Mouse (Mus musculus) heart, adult 11 months (tissue): ENCODE results near the gene Patl1.
A peak's percentile ranks its signal among the peaks of the same experiment; 100 is the strongest.
"Not testable (repeated sequence)": the region's sequence is repeated elsewhere in the genome, so short reads cannot be mapped to it uniquely, and the experiment has no call there.

Experiments used
- DNase-seq: peaks from one replicate; pipeline ENCODE4 v3.0.0; 2022

Patl1 gene

DNA sequence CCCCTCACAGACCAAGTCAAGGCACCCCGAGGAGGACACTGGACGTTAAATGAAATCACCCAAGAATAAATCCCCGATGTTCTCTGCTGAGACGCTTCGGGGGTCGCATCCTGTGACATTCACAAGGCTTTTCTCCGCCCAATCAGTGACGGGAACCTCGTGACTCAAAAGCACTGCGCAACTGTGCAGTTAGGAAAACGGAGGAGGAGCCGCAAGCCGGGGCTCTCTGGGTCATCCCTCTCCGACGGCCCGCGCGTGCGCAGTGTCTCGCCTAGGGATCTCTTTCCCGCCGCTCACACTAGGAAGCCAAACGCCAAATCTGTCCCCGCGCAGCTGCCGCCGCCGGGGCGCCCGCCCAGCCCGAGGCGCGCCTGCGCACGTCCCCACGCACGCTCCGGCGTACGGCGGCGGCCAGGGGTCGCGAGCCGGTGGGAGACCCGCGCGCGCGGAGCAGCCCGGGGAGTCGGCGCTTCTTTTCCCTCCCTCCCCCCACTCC lies at the start of gene Patl1:
Patl1 (plus strand) TSS at position 363 of the 496 bp plus-strand sequence.
- DNase-seq, result peak; percentile 100

DNA sequence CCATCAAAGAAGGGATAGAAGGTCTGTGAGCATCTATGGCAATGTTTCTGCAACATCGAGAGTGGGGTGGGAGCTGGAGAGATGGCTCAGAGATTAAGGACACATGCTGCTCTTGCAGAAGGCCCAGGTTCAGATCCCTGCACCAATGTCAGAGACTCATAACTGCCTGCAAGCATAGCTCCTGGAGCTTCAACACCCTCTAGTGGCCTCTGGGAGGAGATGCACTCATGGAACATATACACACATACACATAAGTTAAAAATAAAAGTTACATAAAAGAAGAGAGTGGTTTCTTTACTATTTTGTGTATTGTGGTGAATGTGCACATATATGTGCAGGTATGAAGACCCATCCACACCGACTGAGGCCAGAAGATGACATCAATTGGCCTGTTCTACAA lies 44.4 kb upstream of the Patl1 start:
- DNase-seq, result no peak

DNA sequence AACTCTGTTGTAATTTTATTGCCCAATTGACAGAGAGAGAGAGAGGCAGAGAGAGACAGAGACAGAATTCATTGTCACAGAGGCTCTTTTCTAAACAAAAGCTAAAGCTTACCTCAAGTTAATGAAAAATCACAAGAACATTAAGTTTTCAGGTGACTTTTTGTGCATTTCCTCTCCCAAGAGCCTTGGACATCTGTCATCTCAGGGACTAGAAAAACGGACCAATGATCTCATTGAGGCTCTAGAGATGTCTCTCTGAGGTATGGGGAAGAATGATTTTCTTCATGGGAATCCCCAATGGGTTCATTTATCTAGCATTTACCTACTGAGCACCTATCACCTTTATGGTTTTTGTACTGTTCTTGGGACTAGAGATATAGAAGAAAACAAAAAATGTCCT lies 37.2 kb upstream of the Patl1 start, which contains the start of gene Olfr1419:
Olfr1419 (minus strand) TSS at position 101 of the 400 bp plus-strand sequence.
- DNase-seq, result no peak

DNA sequence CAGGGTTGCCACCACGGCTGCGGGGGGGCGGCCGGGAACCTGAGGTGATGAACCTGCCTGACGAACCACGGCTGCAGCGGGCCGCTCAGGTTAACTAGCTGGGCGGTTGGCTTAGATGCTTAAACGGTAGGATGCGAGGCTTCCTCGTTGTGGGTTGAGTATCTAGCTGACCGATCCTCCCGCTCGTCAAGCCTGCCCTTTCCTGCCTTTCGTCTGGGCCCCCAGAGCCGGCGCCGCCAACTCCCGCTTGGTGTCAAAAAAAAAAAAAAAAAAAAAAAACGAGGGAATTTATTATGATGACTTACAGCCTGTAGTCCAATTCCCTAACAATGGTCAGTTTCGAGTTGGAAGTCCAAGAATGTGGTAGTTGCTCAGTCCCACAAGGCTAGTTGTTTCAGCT lies 33.8 kb upstream of the Patl1 start:
- DNase-seq, result not testable (repeated sequence)

DNA sequence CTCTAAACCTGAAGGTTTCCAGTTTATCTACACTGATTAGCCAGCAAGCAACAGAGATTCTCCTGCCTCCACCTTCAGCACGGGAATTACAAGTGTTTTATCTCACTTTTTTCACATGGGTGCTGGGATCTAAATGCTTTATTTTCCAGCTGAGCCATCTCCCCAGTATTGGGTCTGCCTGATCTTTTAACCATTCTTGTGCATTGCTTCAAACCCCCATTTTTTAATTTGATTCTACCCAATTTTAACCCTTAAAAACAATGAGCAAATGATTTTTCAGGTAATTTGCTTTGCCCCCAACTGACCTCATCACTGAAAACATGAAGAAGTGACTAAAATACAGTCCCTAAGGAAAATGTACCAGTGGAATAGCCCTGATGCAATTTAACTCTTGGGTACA lies 25.9 kb upstream of the Patl1 start, which contains the start of gene Olfr1420:
Olfr1420 (plus strand) TSS at position 301 of the 400 bp plus-strand sequence.
- DNase-seq, result no peak

DNA sequence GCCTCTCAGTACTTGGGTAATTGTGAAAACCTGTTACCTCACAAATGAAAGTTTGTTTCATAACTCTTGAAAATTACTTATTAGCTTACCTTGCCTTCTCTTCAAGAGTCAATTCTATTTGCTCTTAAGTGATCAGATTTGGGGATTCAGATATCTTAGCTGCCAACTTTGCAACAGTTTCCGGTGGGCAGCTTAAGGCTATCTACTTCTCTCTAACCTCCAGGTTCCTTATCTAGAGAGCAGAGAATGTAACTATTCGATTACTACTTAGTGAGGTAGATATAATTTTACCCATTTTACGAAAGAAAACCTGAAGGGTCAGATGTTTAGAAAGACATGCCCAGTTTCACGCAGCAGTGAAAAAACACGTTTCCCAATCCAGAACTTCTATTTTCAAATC lies 1.2 kb upstream of the Patl1 start:
- DNase-seq, result no peak

DNA sequence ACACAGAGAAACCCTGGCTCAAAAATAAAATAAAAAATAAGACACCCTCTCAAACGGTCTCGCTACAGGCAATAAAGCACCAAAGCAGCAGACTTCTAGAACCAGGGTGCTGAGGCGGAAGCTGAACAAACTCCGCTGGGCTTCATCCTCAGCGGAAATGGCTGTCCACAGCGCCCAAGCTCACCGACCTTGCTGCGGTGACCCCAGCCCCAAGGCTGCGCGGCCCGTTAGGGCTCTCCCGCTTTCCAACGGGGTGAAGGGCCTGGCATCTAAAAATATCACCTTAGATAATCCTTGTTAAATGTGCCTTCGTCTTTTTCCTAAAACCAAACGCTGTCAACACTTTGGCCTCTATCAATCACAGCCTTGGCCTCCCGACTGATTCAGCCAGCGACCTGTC lies 596 bp upstream of the Patl1 start:
- DNase-seq, result no peak

DNA sequence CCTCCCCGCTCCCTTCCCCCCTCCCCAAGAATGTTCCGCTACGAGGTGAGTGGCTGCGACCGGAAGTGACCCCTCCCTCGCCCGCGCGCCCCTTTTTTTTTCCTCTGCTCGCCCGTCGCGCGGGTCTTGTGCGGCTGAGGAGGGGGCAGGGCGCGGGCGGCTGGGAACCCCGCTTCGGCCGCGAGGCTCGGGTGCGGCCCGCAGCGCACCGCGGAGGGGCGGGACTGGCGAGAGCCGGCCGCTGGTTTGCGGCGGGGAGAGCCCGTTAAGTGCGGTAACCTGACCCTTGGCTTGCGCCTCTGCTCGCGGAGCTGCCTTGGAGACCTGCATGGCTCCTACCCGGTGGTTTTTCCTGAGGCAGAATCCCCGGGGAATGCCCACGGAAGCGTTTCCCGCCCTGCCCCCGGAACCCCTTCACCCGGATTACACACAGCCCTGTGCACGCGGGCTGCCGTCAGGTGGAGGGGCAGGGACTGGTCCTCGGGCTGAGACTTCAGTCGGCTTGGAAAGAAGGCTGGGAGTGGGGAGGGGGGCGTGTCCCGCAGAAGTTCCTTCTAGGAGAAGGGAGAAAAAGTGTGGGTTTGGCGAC lies 428 bp downstream of the Patl1 start:
- DNase-seq, result peak; percentile 98

DNA sequence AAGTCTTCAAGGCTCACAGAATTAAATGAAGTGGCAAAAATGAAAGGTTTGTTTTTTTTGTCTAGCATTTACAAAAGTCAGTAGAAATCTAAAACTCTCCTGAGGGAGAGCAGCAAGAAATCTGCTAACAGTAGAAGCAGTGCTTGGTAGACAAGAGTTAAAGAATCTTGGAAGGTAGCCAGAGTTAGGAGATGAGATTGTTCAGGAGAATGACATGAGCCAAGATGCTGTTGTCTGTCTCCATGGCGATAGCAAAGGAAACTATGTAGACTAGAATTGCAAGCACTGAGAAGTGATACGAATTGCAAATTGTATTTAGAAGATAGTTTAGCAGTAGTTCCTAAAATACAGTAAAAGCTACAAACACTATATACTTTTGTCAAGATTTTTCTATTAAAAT lies 3.6 kb downstream of the Patl1 start:
- DNase-seq, result peak; percentile 87

DNA sequence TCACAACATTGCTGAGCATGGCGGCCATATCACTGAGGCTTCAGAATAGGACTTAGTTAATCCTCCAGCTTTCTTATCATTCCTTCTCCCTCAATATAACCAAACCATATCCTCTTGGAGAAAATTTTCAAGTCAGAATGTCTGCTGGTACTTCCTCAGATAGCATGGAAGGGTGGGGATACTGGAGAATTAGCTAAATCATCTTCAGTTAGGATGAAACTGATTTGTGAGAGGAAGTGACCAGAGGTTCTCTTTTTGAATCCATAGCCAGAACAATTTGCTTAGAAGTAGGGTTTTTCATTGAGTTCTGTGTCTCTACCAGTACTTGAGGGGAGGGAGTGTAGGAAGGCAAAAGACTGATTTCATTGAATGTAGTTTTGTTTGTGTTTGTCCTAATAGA lies 9.9 kb downstream of the Patl1 start:
- peak; percentile 66 for DNase-seq

DNA sequence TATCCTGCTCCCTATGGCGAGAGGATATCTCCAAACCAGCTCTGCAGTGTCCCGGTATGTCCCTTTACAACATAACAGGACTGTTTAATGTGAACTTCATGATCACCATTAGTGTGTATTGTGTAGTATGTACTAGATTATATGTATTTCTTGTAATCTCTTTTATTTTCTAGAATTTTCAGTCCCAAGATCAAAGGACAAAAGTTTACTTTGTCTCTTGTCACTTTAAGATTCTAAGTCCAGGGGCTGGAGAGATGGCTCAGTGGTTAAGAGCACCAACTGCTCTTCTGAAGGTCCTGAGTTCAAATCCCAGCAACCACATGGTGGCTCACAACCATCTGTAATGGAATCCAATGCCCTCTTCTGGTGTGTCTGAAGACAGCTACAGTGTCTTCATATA lies 10.3 kb downstream of the Patl1 start:
- DNase-seq, result peak; percentile 82

DNA sequence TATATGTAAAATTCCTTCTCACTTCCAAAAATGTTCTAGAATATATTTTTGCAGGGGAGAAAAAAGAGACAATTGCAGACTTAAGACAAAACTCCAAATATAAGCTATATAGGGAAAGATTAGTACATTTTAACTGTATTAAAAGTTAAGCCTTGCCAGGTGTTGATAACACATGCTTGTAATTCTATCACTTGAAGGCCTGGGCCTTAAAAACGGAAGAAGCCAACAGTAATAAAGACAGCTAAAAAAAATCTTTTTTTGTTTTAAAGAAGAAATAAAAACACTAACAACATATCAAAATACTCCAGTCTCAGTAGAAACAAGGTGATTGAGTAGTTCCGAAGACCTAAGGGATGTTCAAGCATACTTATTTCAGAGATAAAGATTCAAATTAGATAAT lies 14.2 kb downstream of the Patl1 start:
- DNase-seq, result no peak

DNA sequence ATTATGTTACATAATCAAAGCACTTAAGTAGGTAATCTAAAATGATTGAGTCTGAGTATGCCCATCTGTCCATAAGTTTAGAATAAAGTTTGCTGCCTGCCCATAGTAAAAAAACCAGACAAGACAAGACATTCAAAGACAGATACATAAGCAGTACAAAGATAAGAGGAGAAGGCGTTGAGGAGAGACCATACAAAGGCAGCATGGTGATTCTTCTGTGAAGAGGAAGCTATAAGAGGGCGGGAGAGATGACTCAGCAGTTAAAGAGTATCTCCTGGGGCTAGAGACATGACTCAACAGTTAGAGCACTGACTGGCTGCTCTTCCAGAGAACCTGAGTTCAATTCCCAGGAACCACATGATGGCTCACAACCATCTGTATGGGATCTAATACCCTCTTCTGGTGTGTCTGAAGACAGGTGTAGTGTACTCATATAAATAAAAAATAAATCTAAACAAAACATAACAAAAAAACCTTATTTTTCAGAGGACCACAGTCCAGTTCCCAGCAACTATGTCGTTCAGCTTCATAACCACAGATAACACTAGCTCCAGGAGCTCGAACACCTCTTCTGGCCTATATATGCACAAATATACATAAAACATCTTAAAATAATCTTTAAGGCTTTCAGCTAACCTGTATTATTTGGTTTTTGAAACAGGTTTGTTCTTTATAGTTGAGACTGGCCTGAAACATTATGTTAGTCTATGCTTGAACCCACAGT lies 16.0 kb downstream of the Patl1 start:
- peak; percentile 37 for DNase-seq

DNA sequence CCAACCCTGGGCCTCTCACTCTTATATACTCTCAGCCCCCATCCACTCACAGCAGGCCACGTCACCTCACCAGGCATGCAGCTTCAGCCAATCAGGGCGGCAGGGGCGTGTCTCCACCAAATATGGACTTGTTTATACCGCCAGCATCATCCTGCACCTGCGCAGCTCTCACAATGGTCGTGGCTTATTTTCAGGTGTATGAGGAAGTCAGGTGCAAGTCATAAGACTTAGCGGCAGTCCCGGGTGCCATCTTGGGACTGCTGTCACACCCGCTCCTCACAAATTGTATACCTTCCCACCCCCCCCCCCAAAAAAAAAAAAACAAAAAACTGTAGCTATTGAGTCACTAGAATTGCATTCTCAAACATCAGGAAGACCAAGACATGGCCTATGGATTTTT lies 34.3 kb downstream of the Patl1 start:
- DNase-seq, result peak; percentile 60

DNA sequence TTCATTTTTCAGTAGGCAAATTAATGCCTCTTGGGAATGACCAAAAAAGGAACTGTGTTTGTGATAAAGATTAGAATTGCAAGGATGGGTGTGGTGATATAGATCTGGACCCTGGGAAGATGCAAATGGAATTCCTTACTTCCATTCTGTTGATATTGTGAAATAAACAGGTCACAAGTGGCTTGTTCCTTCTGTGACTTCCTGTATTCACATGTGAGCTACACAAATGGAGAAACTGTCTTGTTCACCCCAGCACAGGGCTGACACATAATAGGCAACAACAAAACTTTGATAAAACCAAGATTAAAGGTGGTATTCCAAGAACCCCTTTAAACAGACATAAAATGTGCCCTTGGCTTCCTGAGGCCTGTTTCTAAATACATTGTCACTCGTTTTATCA lies 37.7 kb downstream of the Patl1 start:
- peak; percentile 6 for DNase-seq

DNA sequence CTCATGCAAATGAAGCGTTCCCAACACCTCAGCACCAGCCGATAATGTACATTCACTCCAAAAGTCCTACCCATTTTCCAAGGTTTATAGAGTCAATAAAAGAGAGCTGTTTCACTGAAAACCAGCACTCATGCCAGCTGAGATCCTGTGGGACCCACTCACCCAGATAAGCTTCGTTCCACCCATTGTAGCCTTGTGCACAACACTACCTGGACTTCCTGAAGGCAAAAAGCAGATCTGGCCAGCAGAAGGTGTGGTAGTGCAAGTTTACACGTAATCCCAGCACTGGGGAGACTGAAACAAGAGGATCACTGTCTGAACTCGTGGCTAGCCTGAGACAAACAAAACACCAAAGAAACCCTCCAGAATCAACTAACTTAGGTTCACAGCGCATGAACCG lies 38.5 kb downstream of the Patl1 start:
- DNase-seq, result peak; percentile 87

DNA sequence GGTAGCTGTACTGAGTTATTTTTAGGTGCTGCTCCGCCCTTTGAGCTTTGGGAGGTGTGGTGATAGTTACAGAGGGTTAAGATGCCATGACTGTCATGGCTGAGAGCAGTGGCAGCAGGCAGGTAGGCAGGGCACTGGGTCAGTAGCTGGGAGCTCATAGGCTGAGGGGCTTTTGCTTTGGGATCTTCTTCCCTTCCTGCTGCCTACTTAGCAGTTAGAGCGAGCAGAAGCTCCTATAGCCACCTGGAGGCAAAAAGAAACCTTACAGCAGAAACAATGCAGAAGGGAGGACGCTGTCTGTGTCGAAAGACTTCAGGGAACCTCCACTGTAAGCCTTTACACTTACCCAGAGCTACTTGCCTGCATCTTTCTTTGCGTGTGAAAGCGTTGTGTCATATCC lies 42.0 kb downstream of the Patl1 start:
- peak; percentile 50 for DNase-seq

DNA sequence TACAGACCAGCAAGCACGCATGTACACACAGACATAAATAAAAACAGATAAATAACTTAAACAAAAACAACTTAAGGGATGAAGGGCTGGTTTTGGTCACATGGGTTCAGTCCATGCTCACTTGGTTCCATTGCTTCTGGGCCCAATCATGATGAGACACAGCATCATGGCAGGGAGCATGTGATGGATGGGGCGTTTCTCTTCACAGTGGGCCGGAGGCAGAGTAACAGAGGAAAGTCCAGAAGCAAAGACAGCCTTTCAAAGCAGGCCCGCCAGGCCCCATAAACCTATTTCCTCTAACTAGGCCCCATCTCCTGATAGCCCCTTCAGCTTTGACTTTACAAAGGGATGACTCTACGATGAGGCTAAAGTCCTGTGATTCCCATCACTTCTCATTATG lies 44.4 kb downstream of the Patl1 start:
- peak; percentile 58 for DNase-seq

DNA sequence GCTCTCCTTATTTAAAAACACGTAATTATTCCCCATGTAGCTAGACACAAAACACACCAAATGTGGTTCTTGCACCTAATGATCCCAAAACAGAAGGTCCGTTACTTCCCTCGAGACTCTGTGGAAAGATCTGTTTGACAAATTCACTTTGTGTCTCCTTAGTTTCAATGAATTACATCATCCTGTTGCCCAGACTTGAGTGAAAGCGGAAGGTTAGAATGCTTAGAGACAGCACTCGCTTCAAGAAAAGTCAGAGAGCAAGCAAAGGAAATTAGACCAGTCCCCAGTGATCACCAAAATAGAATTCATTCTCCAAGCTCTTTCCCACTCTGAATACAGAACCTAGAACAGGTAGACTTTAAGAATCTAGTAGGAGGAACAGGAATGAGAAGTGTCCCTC lies 45.2 kb downstream of the Patl1 start:
- DNase-seq, result peak; percentile 29

DNA sequence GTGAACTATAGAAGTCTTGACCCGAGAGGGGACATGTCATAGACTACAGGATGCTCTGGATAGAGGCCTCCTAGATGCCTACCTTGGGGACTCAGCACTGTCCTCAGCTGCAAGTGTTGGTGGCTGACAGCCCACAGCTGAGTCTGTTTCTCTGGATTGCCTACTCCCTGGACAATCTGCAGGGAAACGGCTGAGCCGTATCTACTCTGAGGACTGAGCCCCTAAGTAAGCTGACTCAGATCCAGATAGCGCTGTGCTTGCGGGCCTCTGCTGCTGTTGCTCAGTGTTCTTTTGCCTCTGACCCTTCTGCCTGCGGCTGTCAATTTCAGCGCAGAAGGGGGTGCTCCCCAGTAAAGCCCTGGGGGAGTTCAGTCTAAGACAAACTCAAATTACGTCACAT lies 45.6 kb downstream of the Patl1 start:
- peak; percentile 86 for DNase-seq

DNA sequence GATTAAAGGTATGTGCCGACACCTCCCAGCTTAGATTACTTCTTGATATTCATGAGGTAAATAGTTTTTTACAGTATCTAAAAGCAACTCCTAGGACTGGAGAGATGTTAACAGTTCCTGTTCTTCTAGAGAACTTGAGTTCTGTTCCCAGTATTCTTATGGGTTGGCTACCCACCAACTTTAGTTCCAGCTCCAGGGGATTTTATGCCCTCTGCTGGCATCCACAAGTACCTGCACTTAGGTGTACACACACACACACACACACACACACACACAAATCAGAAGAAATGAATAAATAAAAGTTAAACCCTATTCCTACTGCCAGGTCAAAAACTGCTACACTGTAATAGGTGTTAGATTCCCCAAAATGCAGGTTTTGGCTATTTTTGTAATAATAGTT lies 52.1 kb downstream of the Patl1 start:
- DNase-seq, result peak; percentile 17

DNA sequence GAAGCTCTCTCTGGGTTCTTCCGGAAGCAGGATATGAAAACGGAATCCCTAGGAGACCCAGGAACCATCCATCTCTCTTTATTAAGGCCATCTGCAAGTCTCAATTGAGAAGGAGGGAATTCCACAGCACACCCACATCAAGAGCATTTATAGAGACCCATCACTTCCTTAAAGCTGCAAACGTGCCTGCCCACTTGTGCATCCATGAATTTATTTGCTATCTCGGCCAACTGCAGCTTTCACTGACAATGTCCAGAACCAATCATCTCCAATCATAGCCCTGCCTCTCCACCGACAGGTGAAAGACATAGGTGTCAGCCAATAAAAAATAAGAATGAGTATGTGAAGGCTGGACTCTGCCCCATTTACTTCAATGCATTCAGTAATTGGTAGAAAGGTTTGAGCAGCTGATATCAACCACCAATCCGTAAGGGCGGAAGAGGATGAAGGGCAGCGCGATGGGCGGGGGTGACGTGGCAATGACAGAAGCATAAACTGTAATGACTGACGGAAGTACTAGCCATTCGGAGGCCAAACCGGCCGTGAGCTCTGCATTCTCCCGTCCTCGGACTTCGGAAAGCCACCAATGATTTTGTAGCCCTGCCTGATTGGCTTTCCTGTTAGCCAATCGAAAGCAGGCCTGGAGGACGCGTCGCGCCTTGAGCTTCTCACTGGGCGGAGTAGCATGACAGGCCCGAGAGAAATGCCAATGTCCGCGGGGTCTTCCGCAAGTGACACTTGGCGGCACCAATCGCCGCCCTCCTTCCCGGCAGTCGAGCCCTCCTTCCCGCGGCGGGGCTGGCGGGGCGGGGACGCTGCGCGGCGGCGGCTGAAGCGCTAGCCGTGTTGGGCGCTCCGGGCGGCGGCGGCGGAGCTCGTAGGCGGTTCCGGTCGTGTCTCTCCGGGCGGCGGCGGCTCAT lies 53.1 kb downstream of the Patl1 start, which contains the start of gene Osbp:
Osbp (plus strand) TSS at position 919 of the 920 bp plus-strand sequence.
- peak; percentile 100 for DNase-seq

DNA sequence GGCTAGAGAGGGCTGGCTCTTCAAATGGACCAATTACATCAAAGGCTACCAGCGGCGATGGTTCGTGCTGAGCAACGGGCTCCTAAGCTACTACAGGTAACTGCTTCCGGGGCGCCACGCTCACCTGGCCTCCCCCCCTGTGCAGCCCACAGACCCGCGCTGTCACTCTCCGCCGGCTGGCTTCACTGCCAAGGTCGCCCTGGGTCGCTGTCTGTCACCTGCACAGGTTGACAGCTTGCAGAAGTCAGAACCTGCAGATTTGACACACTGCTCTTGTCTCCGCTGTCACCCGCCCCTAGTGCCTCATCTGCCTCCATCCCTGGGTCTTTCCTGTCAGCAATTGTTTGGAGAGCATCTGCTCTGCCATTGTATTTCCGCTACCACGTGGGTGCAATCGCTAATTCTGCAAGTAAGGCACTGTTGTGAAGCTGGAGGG lies 54.0 kb downstream of the Patl1 start:
- DNase-seq, result peak; percentile 96
